Mouse (Mus musculus) forebrain, embryonic 11.5 days (tissue): ENCODE results near the gene Pacrg. TPM values are rescaled to one million over a fixed set of nuclear protein-coding genes. Genes with fewer than 3 reads are reported as not detected.

ENCODE experiments used
- ATAC-seq: fragments of 200-750 bp; cut with Nextera tagmentation; replicated peaks from 2 replicates; pipeline ENCODE4 v1.8.0; 2017; ENCODE audit warnings: moderate TSS enrichment; ENCODE audit not compliant: low FRiP score
- DNase-seq: peaks from one replicate; pipeline ENCODE4 v3.0.0-alpha.2; 2017; ENCODE audit warnings: low spot score
- H3K27ac ChIP-seq: fragments of 300-500 bp; sonication (generic); 2 replicates; pipeline ENCODE4 v1.5.1; 2014; ENCODE audit warnings: low read depth, low read length
- H3K27me3 ChIP-seq: fragments of 300-500 bp; sonication (generic); 2 replicates; pipeline ENCODE4 v1.6.1; 2014; ENCODE audit warnings: mild to moderate bottlenecking, low read length, mixed read lengths; ENCODE audit not compliant: control insufficient read depth, insufficient read depth
- H3K36me3 ChIP-seq: fragments of 300-500 bp; sonication (generic); 2 replicates; pipeline ENCODE4 v1.6.1; 2014; ENCODE audit warnings: mild to moderate bottlenecking, low read length, moderate library complexity, mixed read lengths; ENCODE audit not compliant: control insufficient read depth, insufficient read depth
- H3K4me1 ChIP-seq: fragments of 300-500 bp; sonication (generic); replicated peaks from 2 replicates; pipeline ENCODE4 v1.6.1; 2014; ENCODE audit warnings: low read length, mixed read lengths; ENCODE audit not compliant: control insufficient read depth, insufficient read depth
- H3K4me2 ChIP-seq: fragments of 300-500 bp; sonication (generic); 2 replicates; pipeline ENCODE4 v1.6.1; 2014; ENCODE audit warnings: low read depth, mild to moderate bottlenecking, low read length, moderate library complexity, mixed read lengths; ENCODE audit not compliant: severe bottlenecking
- H3K4me3 ChIP-seq: fragments of 300-500 bp; sonication (generic); 2 replicates; pipeline ENCODE4 v1.5.1; 2014; ENCODE audit warnings: low read depth, low read length
- H3K9ac ChIP-seq: fragments of 300-500 bp; sonication (generic); 2 replicates; pipeline ENCODE4 v1.6.1; 2014; ENCODE audit warnings: low read length
- H3K9me3 ChIP-seq: fragments of 300-500 bp; sonication (generic); 2 replicates; pipeline ENCODE4 v1.6.1; 2016; ENCODE audit warnings: low read length, mixed read lengths; ENCODE audit not compliant: control insufficient read depth
- WGBS: fragments of 180-500 bp; shearing (Covaris S2); extraction: QIAGEN DNeasy Blood & Tissue Kit; methylation state at CpG from one replicate; pipeline ENCODE4 v1.1.7; 2014; 5-methylcytosine and 5-hydroxymethylcytosine counted together
- polyA plus RNA-seq: library from polyadenylated mRNA; unstranded; fragments of >200 nt; fragmentation: Nextera tagmentation; extraction: Ambion mirVana; gene quantifications from 2 replicates; pipeline ENCODE4 v1.2.1, GENCODE M21; 2014

The Pacrg gene
- polyA plus RNA-seq, 1 experiment from 2014 or later = 4.7 TPM

GRCm38 (mm10) chr17:10410597-10411476 lies 429.3 kb downstream of the Pacrg start:
- peak; percentile 8 for DNase-seq
- no peak overlapping the region for H3K4me3 ChIP-seq

DNA sequence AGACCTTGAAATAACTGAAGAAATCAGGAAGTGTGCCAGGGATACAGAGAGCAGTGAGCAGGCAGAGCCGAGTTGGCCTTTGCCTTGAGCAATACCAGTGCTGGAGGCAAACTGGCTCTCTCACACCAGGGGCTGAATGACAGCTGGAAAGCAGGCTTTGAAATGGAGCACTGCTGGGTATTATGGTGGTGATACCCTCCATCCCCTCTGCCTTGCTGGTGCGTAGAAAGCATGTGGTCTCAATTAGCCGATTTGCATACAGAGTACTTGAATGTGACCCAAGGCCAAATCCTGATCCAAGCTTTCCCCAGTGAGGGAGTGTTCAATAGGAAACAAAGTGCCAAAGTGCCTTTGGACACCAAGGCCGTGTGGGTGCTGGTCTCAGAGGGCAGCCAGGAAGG lies 431.4 kb downstream of the Pacrg start:
- Histone ChIP-seq H3K9ac (no peak overlapping the region), H3K4me3 (no peak overlapping the region), H3K27ac (no peak overlapping the region), H3K36me3 (no peaks in the 10 kb centered on the region), H3K27me3 (no peaks in the 10 kb centered on the region), H3K9me3 (no peaks in the 10 kb centered on the region), H3K4me2 (no peak overlapping the region), H3K4me1 (peaks cover 12% of the 10 kb centered on the region; the same call in 1 of the 2 replicates)
- ATAC-seq = no peak
- DNase-seq = peak; percentile 39
- 49% methylated on average over 4 of the region's 4 CpGs for WGBS

More at GRCm38 (mm10) chr17:10410597-10411476, 429.3 kb downstream of the Pacrg start:
- Histone ChIP-seq H3K9ac (no peak overlapping the region), H3K9me3 (no peaks in the 10 kb centered on the region), H3K4me1 (peaks cover 10% of the 10 kb centered on the region; the same call in 1 of the 2 replicates), H3K4me2 (no peak overlapping the region), H3K27me3 (no peaks in the 10 kb centered on the region), H3K36me3 (no peaks in the 10 kb centered on the region), H3K27ac (no peak overlapping the region)
- ATAC-seq = no peak
- 80% methylated on average over 8 of the region's 8 CpGs for WGBS

DNA sequence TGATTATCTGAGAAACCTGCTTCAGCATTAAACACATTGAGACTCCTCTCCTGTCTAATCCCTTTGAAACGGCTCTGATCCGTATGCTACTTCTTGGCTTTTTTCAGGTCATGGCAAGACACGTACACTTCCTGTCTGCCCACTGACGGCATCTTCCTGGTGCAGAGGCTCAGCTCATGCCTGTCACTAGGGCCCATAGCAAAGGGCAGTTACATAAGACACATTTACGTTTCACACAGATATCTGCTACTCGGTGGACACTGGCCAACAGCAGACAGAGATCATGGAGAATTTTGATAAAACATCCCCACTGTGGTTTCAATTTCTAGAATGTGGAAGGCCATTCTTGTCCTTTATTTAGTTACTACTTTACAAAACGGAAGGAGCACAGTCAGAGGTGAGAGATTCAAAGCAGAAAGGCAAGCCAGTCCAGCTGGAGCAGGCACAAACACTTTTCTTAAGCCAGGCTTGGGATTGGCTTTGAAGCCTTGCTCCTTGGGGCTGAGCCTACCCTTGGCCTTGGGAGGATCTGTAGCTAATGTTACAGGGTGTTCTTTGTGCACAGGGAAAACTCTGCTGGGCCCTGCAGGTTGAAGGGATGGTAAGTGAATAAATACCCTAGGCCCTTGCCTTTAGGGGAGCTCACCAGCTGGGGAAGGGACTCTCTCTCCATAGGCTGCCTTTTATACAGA lies 432.9 kb downstream of the Pacrg start:
- WGBS = 62% methylated on average over 7 of the region's 7 CpGs
- no peak overlapping the region for H3K9ac ChIP-seq

DNA sequence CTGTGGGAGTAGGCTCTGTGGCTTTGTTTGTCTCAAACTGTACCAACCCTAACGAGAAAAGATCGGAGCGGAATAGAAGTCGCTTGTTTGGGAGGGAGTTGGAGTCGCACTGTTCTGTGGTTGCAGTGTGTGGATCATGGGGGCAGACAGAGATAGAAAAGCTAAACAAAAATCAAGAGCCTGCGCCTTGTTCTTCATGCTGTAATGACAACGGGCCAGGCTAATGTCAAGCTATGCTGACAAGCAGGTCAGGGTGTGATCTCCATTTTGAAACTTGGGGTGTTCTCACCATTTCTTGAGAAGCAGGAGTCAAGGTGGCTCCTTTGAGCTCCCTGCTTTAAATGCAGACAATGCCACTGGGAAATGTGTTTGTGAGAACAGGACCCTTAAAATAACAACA lies 433.8 kb downstream of the Pacrg start:
- Histone ChIP-seq H3K4me1 (peaks cover 12% of the 10 kb centered on the region; the same call in 1 of the 2 replicates), H3K4me2 (peak overlapping the region; percentile 33; the same call in 1 of the 2 replicates), H3K9ac (no peak overlapping the region; the same call in 1 of the 2 replicates), H3K27ac (no peak overlapping the region), H3K27me3 (no peaks in the 10 kb centered on the region), H3K4me3 (no peak overlapping the region), H3K9me3 (no peaks in the 10 kb centered on the region), H3K36me3 (no peaks in the 10 kb centered on the region)
- DNase-seq (peak; percentile 40), ATAC-seq (no peak)
- WGBS = 35% methylated on average over 7 of the region's 7 CpGs

More for the DNA sequence above, 432.9 kb downstream of the Pacrg start:
- Histone ChIP-seq H3K4me3 (no peak overlapping the region), H3K9me3 (no peaks in the 10 kb centered on the region), H3K4me2 (no peak overlapping the region), H3K36me3 (no peaks in the 10 kb centered on the region), H3K27me3 (no peaks in the 10 kb centered on the region), H3K4me1 (peaks cover 12% of the 10 kb centered on the region; the same call in 1 of the 2 replicates), H3K27ac (no peak overlapping the region)
- no peak for ATAC-seq
- DNase-seq = peak; percentile 34

- peak overlapping the region; percentile 33; the same call in 1 of the 2 replicates for H3K4me2 ChIP-seq
- H3K27ac ChIP-seq = no peak overlapping the region
- H3K9ac ChIP-seq = no peak overlapping the region; the same call in 1 of the 2 replicates
- H3K27me3 ChIP-seq = no peaks in the 10 kb centered on the region
- no peaks in the 10 kb centered on the region for H3K36me3 ChIP-seq
- ATAC-seq (no peak; the same call in 1 of the 2 replicates), DNase-seq (peak; percentile 46)
- H3K4me1 ChIP-seq = peaks cover 12% of the 10 kb centered on the region; the same call in 1 of the 2 replicates
- H3K9me3 ChIP-seq = no peaks in the 10 kb centered on the region
- WGBS = 13% methylated on average over 7 of the region's 7 CpGs
- no peak overlapping the region for H3K4me3 ChIP-seq
Observed at GRCm38 (mm10) chr17:10405906-10406305, 434.2 kb downstream of the Pacrg start.

- no peaks in the 10 kb centered on the region for H3K36me3 ChIP-seq
- H3K4me1 ChIP-seq = peaks cover 15% of the 10 kb centered on the region; the same call in 1 of the 2 replicates
- DNase-seq (peak; percentile 47), ATAC-seq (no peak)
- WGBS = 92% methylated on average over 11 of the region's 11 CpGs
- H3K4me2 ChIP-seq = no peak overlapping the region
- no peak overlapping the region for H3K9ac ChIP-seq
- H3K27ac ChIP-seq = no peak overlapping the region
- H3K27me3 ChIP-seq = no peaks in the 10 kb centered on the region
- H3K9me3 ChIP-seq = no peaks in the 10 kb centered on the region
- H3K4me3 ChIP-seq = no peak overlapping the region
Observed at GRCm38 (mm10) chr17:10403186-10403585, 436.9 kb downstream of the Pacrg start.

GRCm38 (mm10) chr17:10402064-10402640 lies 438.0 kb downstream of the Pacrg start:
- DNase-seq (no peak), ATAC-seq (no peak)
- H3K9me3 ChIP-seq = no peaks in the 10 kb centered on the region
- H3K27me3 ChIP-seq = no peaks in the 10 kb centered on the region
- 89% methylated on average over 12 of the region's 12 CpGs for WGBS
- peaks cover 18% of the 10 kb centered on the region; the same call in 1 of the 2 replicates for H3K4me1 ChIP-seq
- H3K36me3 ChIP-seq = no peaks in the 10 kb centered on the region
- H3K4me3 ChIP-seq = no peak overlapping the region
- no peak overlapping the region for H3K27ac ChIP-seq
- H3K9ac ChIP-seq = no peak overlapping the region
- no peak overlapping the region for H3K4me2 ChIP-seq

- WGBS = 85% methylated on average over 3 of the region's 3 CpGs
- no peak for DNase-seq
- no peak overlapping the region for H3K27ac ChIP-seq
- H3K27me3 ChIP-seq = no peaks in the 10 kb centered on the region
- no peak overlapping the region for H3K4me3 ChIP-seq
- no peak overlapping the region for H3K4me2 ChIP-seq
- H3K9ac ChIP-seq = no peak overlapping the region
- peaks cover 16% of the 10 kb centered on the region; the same call in 1 of the 2 replicates for H3K4me1 ChIP-seq
- ATAC-seq = no peak
- H3K9me3 ChIP-seq = no peaks in the 10 kb centered on the region
- no peaks in the 10 kb centered on the region for H3K36me3 ChIP-seq
Observed at GRCm38 (mm10) chr17:10401529-10401928, 438.6 kb downstream of the Pacrg start.
